Mouse (Mus musculus): ENCODE measurements around the gene Cd24a.

The Cd24a gene

GRCm38 (mm10) chr10:43581260-43581659 is 3.2 kb downstream of the Cd24a start:
- DNase-seq (ENCODE audit: low spot score in 2 of 2), result no peak

DNA sequence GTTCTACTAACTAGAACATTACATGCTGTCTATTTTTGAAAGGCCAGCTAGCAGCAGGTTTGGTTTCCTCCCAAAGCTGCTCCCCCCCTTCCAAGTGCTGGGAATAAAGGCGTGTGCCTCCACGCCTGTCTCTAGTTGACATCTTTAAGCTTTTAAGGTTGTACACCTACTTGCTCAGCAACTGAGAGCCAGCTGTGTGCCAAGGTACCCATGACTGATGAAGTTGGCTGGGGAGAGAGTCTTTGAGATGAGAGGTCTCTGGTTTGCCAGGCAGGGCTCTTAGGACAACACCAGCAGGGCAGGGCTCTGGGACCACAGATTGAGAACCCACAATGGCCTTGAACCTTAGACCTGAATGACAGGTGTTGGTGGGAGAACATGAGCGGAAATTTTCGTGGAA is 6.5 kb downstream of the Cd24a start:
- no peak for DNase-seq (ENCODE audit: low spot score in 2 of 2)

- DNase-seq (ENCODE audit: low spot score in 2 of 2), result no peak
These were observed 10.5 kb downstream of the Cd24a start for GRCm38 (mm10) chr10:43588470-43589177.

DNA sequence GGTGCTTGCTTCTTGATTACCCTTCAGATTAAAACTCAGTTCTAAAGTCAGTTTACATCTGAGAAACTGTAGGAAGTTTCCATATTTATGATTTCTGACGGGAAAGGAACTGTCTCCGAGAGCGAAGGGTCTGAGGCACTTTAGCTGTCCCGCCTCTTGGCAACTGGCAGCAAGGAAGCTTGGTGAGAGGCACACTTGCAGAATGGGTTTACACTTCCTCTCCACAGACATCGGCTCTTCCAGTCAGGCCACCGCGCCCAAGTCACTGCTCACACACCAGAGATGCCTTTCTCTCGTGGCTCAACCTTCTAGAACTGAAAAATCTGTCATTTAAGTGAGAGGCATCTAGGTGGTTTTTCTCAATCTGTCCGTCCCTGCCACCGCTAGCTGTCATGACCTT is 13.4 kb downstream of the Cd24a start:
- DNase-seq (ENCODE audit: low spot score in 2 of 2), result no peak

DNA sequence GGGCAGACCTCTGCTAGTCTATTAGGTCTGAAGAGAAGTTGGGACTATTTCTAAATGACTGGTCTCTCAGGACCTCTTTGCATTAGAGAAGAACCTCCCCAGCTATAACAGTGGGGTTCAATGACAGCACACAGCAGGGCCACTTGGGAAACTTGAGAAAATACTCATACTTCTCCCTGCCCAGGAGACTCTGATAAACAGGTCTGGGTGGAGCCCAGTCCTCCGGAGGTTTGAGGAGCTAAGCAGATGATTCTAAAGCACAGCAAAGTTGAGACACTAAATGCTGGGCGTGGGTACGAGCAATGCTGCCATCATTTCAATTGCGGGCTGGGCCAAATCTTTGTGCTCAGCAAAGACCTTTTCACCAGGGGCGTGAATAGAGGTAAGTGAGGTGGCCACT is 15.1 kb downstream of the Cd24a start:
- no peak for DNase-seq (ENCODE audit: low spot score in 2 of 2)

DNA sequence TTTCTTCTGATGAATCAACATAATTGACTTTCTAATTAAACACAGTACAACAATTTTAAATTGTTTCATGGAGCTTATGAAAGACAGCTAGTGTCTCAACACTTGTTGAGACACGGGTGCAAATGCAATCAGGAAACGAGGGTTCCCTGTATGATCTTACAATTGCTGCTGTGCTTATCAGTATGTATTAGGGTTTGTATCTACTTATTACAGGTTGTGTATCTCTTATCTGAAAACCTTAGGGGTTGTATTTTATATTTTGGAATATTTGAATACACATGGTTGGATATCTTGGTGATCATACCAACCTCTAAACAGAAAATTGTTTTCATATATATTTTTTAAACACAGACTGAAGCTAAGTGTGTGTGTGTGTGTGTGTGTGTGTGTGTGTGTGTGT is 16.1 kb downstream of the Cd24a start:
- DNase-seq (ENCODE audit: low spot score in 2 of 2), result no peak

GRCm38 (mm10) chr10:43594894-43595293 is 16.8 kb downstream of the Cd24a start:
- DNase-seq (ENCODE audit: low spot score in 2 of 2), result no peak

GRCm38 (mm10) chr10:43598067-43598726 is 20.1 kb downstream of the Cd24a start:
- no peak for DNase-seq (ENCODE audit: low spot score in 2 of 2)

DNA sequence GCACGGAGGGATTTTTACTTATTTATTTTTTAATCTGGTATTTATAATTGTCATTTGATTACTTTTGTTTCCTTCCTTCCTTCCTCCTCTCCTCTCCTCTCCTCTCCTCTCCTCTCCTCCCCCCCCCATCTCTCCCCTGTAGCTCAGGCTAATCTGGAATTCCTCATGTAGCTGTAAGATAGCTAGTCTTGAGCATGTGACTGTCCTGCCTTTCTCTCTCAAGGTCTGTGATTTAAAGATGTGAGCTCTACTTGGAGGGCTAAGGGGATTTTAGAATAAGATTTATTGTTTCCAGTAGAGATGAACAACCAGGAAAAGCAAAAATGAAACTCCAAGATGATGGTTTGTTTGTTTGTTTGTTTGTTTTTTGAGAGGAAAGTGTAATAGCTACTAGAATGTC is 23.0 kb downstream of the Cd24a start:
- no peak for DNase-seq (ENCODE audit: low spot score in 2 of 2)

DNA sequence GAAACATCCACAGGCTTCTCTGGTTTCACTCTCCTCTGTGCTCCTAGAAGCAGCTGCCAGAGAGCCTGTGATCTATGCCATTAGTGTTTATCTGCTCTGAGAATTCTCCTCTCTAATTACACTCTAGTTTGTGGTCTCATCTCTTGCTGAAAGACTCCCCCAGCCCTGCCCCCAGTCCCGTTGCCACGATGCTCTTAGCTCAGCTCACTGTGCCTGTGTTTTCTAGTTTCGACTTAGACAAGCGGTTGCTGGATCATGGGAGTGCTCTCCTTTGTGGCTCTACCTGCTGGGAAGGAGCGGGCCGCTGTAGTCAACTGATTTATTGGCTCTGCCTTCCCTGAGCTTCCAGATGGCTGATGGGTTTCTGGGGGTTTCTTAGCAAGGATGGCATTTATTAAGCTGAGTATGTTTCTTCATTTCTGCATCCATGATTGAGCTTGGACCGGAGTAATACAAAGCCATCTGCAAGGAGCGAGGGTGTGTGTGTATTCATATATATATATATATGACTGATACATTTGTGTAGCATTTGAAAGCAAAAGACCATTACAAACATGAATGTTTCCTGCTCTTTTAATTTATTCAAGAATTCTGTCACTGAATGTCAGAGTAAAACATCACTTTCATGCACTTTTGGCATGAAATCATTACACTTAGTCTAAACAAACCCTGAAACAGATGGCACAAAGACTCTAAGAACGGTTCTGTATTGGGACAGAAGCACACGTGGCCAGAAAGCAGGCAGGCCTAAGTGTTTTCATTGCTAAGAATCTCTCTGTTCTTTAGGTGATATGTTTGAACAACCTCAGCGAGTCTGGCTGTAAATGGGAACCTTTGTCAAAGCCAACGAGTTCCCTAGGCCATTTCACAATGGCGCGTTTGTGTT is 23.7 kb downstream of the Cd24a start:
- DNase-seq (ENCODE audit: low spot score in 2 of 2), result no peak

- no peak for DNase-seq (ENCODE audit: low spot score in 2 of 2)
These were observed 26.0 kb downstream of the Cd24a start for GRCm38 (mm10) chr10:43603975-43604686.

GRCm38 (mm10) chr10:43604687-43605250 is 26.7 kb downstream of the Cd24a start:
- DNase-seq (ENCODE audit: low spot score in 2 of 2), result no peak

- DNase-seq (ENCODE audit: low spot score in 2 of 2), result no peak
These were observed 27.8 kb downstream of the Cd24a start for GRCm38 (mm10) chr10:43605901-43606300.

GRCm38 (mm10) chr10:43609507-43609906 is 31.4 kb downstream of the Cd24a start:
- no peak for DNase-seq (ENCODE audit: low spot score in 2 of 2)

- DNase-seq (ENCODE audit: low spot score in 2 of 2), result no peak
These were observed 31.9 kb downstream of the Cd24a start for GRCm38 (mm10) chr10:43609958-43610357.

DNA sequence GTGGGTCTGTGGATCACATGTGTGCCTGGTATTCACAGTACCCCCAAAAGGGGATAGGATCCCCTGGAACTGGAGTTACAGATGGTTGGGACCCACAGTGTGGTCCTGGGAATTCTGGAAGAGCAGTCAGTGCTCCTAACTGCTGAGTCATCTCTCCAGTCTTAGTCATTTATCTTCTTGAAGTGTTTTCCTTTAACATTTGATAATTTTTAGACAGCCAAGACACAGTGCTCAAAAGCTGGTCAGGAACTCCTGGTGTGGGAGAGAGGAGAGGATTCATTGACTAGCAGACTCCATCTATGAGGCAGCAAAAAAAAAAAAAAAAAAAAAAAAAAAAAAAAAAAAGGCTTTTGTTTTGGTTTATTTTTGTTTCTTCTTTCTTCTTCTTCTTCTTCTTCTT is 33.0 kb downstream of the Cd24a start:
- DNase-seq (ENCODE audit: low spot score in 2 of 2), result no peak

DNA sequence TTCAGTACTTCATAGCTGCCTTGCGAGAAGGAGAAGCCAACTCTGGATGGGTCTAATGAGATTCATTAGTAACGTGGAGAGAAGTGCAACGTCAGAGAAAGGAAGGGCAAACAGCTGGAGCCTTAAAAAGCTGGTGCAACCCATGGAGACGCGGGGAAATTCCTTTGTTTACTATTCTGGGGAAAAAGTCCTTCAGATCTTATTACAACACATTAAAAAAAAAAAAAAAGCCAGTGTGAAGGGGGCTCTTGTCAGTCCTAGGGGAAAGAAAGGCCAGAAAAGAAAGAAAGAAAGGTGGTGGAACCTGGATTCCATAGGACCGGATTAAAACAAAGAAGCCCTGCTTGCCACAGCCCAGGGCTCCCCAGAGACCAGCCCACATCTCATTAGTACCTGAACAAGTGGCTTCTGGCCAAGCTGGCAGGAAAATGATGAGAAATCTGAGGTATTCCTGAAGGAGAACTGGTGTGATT is 41.0 kb downstream of the Cd24a start:
- DNase-seq (ENCODE audit: low spot score in 2 of 2), result no peak

DNA sequence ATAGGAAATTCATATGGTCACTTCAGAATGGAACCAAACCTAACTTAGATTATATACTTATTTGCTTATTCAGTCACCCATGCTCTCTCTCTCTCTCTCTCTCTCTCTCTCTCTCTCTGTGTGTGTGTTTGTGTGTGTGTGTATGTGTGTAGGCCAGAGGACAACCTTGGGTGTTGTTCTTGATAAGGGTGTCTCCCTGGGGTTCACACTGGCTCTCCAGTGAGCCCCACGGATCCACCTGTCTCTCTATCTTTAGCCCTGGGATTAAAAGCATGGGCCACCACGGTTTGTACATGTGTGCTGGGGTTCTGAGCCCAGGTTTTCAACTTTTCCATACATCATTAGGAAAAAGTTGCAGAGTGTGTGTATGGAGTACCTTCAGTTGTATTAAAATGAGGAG is 41.9 kb downstream of the Cd24a start:
- no peak for DNase-seq (ENCODE audit: low spot score in 2 of 2)

GRCm38 (mm10) chr10:43623510-43623909 is 45.4 kb downstream of the Cd24a start:
- no peak for DNase-seq (ENCODE audit: low spot score in 2 of 2)

GRCm38 (mm10) chr10:43624362-43624761 is 46.3 kb downstream of the Cd24a start:
- DNase-seq (ENCODE audit: low spot score in 2 of 2), result no peak

- no peak for DNase-seq (ENCODE audit: low spot score in 2 of 2)
These were observed 46.8 kb downstream of the Cd24a start for GRCm38 (mm10) chr10:43624791-43625398.

All from right cerebral cortex, postnatal 36 days (tissue).